Mouse (Mus musculus) bone marrow macrophage, adult 2 months (primary cell): ENCODE results near the gene 1700028P14Rik.

ENCODE experiments used
- CTCF ChIP-seq: IDR thresholded peaks from 2 replicates; pipeline ENCODE4 v1.5.1; 2012; ENCODE audit warnings: low read depth, mild to moderate bottlenecking, low read length, moderate library complexity
- POLR2A ChIP-seq: IDR thresholded peaks from 2 replicates; pipeline ENCODE4 v1.6.1; 2012; ENCODE audit warnings: mild to moderate bottlenecking, low read depth, low read length, borderline replicate concordance

- TF ChIP-seq CTCF (no peak), POLR2A (no peak)
Measured at GRCm38 (mm10) chr19:23643819-23644218, 8.8 kb downstream of the 1700028P14Rik start.
